15 mouse cellular contexts compared by ENCODE assay signal in the genomic region with DNA sequence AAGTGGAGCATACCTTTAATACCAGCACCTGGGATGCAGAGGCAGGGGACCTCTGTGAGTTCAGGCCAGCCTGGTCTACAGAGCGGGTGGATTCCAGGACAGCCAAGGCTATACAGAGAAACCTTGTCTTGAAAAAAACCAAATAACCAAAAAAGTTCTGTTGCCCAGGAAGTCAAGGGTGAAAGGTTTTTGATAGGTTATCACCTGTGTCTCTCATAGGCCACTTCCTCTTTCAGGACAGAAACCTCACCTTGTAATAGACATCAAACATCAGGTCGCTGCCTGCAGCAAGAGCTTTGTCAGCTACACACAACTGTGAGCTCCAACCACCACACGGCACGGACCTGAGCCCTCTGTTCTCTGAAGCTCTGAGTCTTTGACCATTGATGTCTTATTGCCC. TPM values are rescaled to one million over a fixed set of nuclear protein-coding genes. Genes with fewer than 3 reads are reported as not detected.
"Had no signal": no experiment of that assay in that cellular context is flagged by ENCODE, and none has a peak within 500 bp of the region (broad histone marks: within the 10 kb centered on the region; RNA-seq: fewer than 3 reads in every experiment).

No protein-coding gene starts in this region.

- H3K9me3 ChIP-seq: midbrain, embryonic 13.5 days; neural tube, embryonic 13.5 days; neural tube, embryonic 15.5 days had no signal

- H3K36me3 ChIP-seq: midbrain, embryonic 13.5 days; neural tube, embryonic 13.5 days; neural tube, embryonic 15.5 days had no signal

- H3K9ac ChIP-seq: lung, embryonic 14.5 days; midbrain, embryonic 13.5 days; neural tube, embryonic 13.5 days; neural tube, embryonic 15.5 days had no signal

- ATAC-seq: midbrain, embryonic 13.5 days; midbrain, embryonic 16.5 days had no signal

- H3K4me3 ChIP-seq: midbrain, embryonic 13.5 days; myocyte; neural tube, embryonic 13.5 days; neural tube, embryonic 15.5 days had no signal

- H3K27me3 ChIP-seq: neural tube, embryonic 13.5 days; neural tube, embryonic 15.5 days had no signal

- DNase-seq: lung, adult 18-20 months; lung, embryonic 14.5 days; lung, postnatal 10 days; lung, postnatal 4 days; right cerebral cortex, postnatal 14 days; thymus, adult 18-20 months; thymus, postnatal 14 days; thymus, postnatal 36 days had no signal

- H3K27ac ChIP-seq: midbrain, embryonic 13.5 days; neural tube, embryonic 13.5 days; neural tube, embryonic 15.5 days had no signal

- H3K4me2 ChIP-seq: lung, embryonic 14.5 days; midbrain, embryonic 11.5 days; midbrain, embryonic 13.5 days; neural tube, embryonic 13.5 days; neural tube, embryonic 15.5 days had no signal

RNA-seq across cellular contexts. Expression of a gene that starts 10.6 kb away (rescaled TPM):
- total RNA-seq: megakaryocyte-erythroid progenitor cell, adult 5-6 weeks had no signal
